ENCODE assay signal across 26 mouse cellular contexts in the genomic region with DNA sequence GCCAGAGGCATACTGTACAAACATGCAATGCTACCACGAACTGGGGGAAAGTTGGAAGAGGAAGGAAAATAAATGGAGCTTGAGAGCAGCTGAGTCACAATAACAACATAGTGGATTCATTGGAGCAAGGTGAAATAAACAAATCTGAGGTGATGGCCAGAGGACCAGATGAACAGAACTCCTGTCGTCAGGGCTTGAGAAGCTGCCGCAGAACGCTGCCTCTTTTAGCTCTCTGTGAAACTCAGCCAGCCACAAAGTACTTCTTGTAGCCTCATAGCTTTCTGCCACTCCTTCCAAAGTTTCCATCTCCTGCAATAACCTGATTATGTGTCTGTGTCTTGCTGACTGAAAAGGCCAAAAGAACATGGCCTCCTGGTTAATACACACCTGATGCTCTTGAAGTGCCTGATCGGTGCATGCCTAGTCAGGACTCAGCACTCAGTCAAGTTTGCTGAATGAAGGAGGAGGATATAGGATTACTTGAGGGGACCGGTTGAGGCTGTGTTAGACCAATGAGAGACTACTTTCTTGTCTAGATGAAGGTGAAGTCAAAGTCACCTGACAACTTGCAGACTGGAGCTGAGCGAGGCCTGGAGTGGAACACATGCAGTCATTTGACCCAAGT. TPM values are rescaled to one million over a fixed set of nuclear protein-coding genes. Genes with fewer than 3 reads are reported as not detected.
A peak's percentile ranks its signal among the peaks of the same experiment; 100 is the strongest.
DNase-seq lines count a peak whose midpoint lies in the region; ATAC-seq and TF ChIP-seq lines count a peak whose summit lies in the region.
"Had no signal": no experiment of that assay in that cellular context is flagged by ENCODE, and none has a peak within 500 bp of the region (broad histone marks: within the 10 kb centered on the region; RNA-seq: fewer than 3 reads in every experiment).

No protein-coding gene starts in this region.

- no peak for DNase-seq in embryonic facial prominence, embryonic 10.5 days (ENCODE audit: low spot score)
- DNase-seq in midbrain, embryonic 11.5 days (ENCODE audit: low spot score, missing footprints), result no peak
- DNase-seq in midbrain, embryonic 10.5 days (ENCODE audit: low spot score), result no peak
- DNase-seq in urinary bladder, adult 2 months (ENCODE audit: low spot score), result no peak
- no peak for DNase-seq in limb, embryonic 10.5 days (ENCODE audit: low spot score)
- no peak for DNase-seq in kidney, postnatal 4 days
- DNase-seq: adrenal gland, postnatal 14 days; cerebellum, adult 8-10 months; forebrain, postnatal 0 days; gastrocnemius, postnatal 36 days; heart, postnatal 4 days; kidney, adult 18-20 months; layer of hippocampus, adult 9-11 months; liver, postnatal 0 days; right cerebral cortex, postnatal 14 days; spleen, adult 18-20 months; thymus, adult 18-20 months; thymus, postnatal 4 days had no signal

- peak overlapping the region; percentile 11 for H3K27ac ChIP-seq in embryonic facial prominence, embryonic 12.5 days
- no peak overlapping the region for H3K27ac ChIP-seq in embryonic facial prominence, embryonic 10.5 days (replicated peaks)
- H3K27ac ChIP-seq in midbrain, embryonic 11.5 days (ENCODE audit: low read depth, low read length), result no peak overlapping the region
- no peak overlapping the region for H3K27ac ChIP-seq in midbrain, embryonic 10.5 days (replicated peaks)
- H3K27ac ChIP-seq in embryonic fibroblast, embryonic 13.5 days (ENCODE audit: insufficient read depth, low read length), result peak overlapping the region; percentile 56
- no peak overlapping the region for H3K27ac ChIP-seq in limb, embryonic 10.5 days
- H3K27ac ChIP-seq: left cerebral cortex, adult 2 months; limb, embryonic 12.5 days; macrophage had no signal

- H3K36me3 ChIP-seq in embryonic facial prominence, embryonic 12.5 days, result no peaks in the 10 kb centered on the region
- H3K36me3 ChIP-seq in embryonic facial prominence, embryonic 10.5 days (replicated peaks), result no peaks in the 10 kb centered on the region
- H3K36me3 ChIP-seq in midbrain, embryonic 11.5 days (ENCODE audit: control insufficient read depth, insufficient read depth, low read length), result no peaks in the 10 kb centered on the region
- no peaks in the 10 kb centered on the region for H3K36me3 ChIP-seq in midbrain, embryonic 10.5 days
- no peaks in the 10 kb centered on the region for H3K36me3 ChIP-seq in limb, embryonic 10.5 days
- H3K36me3 ChIP-seq: G1E; limb, embryonic 12.5 days had no signal

- no peak overlapping the region for H3K4me2 ChIP-seq in embryonic facial prominence, embryonic 12.5 days (replicated peaks)
- no peak overlapping the region for H3K4me2 ChIP-seq in midbrain, embryonic 11.5 days
- H3K4me2 ChIP-seq: limb, embryonic 12.5 days; liver, embryonic 11.5 days had no signal

- no peak overlapping the region for H3K9ac ChIP-seq in embryonic facial prominence, embryonic 12.5 days
- no peak overlapping the region for H3K9ac ChIP-seq in midbrain, embryonic 11.5 days (ENCODE audit: low read length)
- H3K9ac ChIP-seq: forebrain, postnatal 0 days; limb, embryonic 12.5 days; liver, postnatal 0 days had no signal

- H3K27me3 ChIP-seq in embryonic facial prominence, embryonic 12.5 days, result no peaks in the 10 kb centered on the region
- no peaks in the 10 kb centered on the region for H3K27me3 ChIP-seq in embryonic facial prominence, embryonic 10.5 days (replicated peaks; ENCODE audit: low read depth, poor library complexity, severe bottlenecking)
- no peaks in the 10 kb centered on the region for H3K27me3 ChIP-seq in midbrain, embryonic 11.5 days (ENCODE audit: control insufficient read depth, insufficient read depth, low read length)
- 0 out of 2 replicates have a peak, but pooled peaks cover 3% of the 10 kb centered on the region for H3K27me3 ChIP-seq in midbrain, embryonic 10.5 days (ENCODE audit: low read depth, poor library complexity, severe bottlenecking)
- no peaks in the 10 kb centered on the region for H3K27me3 ChIP-seq in limb, embryonic 10.5 days (ENCODE audit: low read depth, poor library complexity, severe bottlenecking)
- H3K27me3 ChIP-seq: limb, embryonic 12.5 days had no signal

- no peak for TF ChIP-seq CTCF in embryonic fibroblast, embryonic 13.5 days (IDR thresholded peaks at IDR 0.05; ENCODE audit: borderline replicate concordance, insufficient read depth, low read length)

- WGBS in embryonic facial prominence, embryonic 12.5 days, result 68% methylated on average over 7 of the region's 7 CpGs
- 83% methylated on average over 7 of the region's 7 CpGs for whole genome bisulfite sequencing in embryonic facial prominence, embryonic 10.5 days
- 85% methylated on average over 7 of the region's 7 CpGs for WGBS in midbrain, embryonic 11.5 days
- 87% methylated on average over 7 of the region's 7 CpGs for WGBS in midbrain, embryonic 10.5 days
- WGBS in limb, embryonic 10.5 days, result 89% methylated on average over 7 of the region's 7 CpGs

- ATAC-seq in embryonic facial prominence, embryonic 12.5 days (ENCODE audit: insufficient number of reproducible peaks, insufficient read depth, low FRiP score, low TSS enrichment), result no peak
- 0 out of 2 replicates have a peak, but pooled peaks have one; percentile 4 for ATAC-seq in midbrain, embryonic 11.5 days (ENCODE audit: low FRiP score)
- ATAC-seq: activated CD4-positive, CD25-positive, alpha-beta regulatory T cell, adult 4 months; forebrain, postnatal 0 days; liver, postnatal 0 days had no signal

- peaks cover 11% of the 10 kb centered on the region; the same call in 1 of the 2 replicates for H3K4me1 ChIP-seq in embryonic facial prominence, embryonic 12.5 days
- H3K4me1 ChIP-seq in embryonic facial prominence, embryonic 10.5 days, result peaks cover 8% of the 10 kb centered on the region; the same call in 1 of the 2 replicates
- H3K4me1 ChIP-seq in midbrain, embryonic 11.5 days (ENCODE audit: control insufficient read depth, insufficient read depth, low read length), result peaks cover 3% of the 10 kb centered on the region; the same call in 1 of the 2 replicates
- H3K4me1 ChIP-seq in midbrain, embryonic 10.5 days, result peaks cover 22% of the 10 kb centered on the region
- H3K4me1 ChIP-seq in embryonic fibroblast, embryonic 13.5 days (ENCODE audit: control insufficient read depth, insufficient read depth, low read length), result peaks cover 5% of the 10 kb centered on the region; the same call in 1 of the 2 replicates
- H3K4me1 ChIP-seq in limb, embryonic 10.5 days, result no peaks in the 10 kb centered on the region

- no peak overlapping the region for H3K4me3 ChIP-seq in embryonic facial prominence, embryonic 12.5 days
- H3K4me3 ChIP-seq in embryonic facial prominence, embryonic 10.5 days, result no peak overlapping the region
- H3K4me3 ChIP-seq in midbrain, embryonic 11.5 days (ENCODE audit: low read depth, low read length), result no peak overlapping the region
- H3K4me3 ChIP-seq in midbrain, embryonic 10.5 days, result no peak overlapping the region
- H3K4me3 ChIP-seq in embryonic fibroblast, embryonic 13.5 days (ENCODE audit: insufficient read depth, low read length), result no peak overlapping the region
- H3K4me3 ChIP-seq in limb, embryonic 10.5 days, result no peak overlapping the region
- H3K4me3 ChIP-seq: left cerebral cortex, adult 2 months; limb, embryonic 12.5 days had no signal

- TF ChIP-seq POLR2A in embryonic fibroblast, embryonic 13.5 days (IDR thresholded peaks at IDR 0.05; ENCODE audit: low read depth, low read length), result no peak

- H3K9me3 ChIP-seq in embryonic facial prominence, embryonic 12.5 days, result no peaks in the 10 kb centered on the region
- H3K9me3 ChIP-seq in embryonic facial prominence, embryonic 10.5 days, result no peaks in the 10 kb centered on the region
- no peaks in the 10 kb centered on the region for H3K9me3 ChIP-seq in midbrain, embryonic 11.5 days (ENCODE audit: control insufficient read depth, low read length)
- H3K9me3 ChIP-seq in midbrain, embryonic 10.5 days (replicated peaks), result no peaks in the 10 kb centered on the region
- H3K9me3 ChIP-seq in limb, embryonic 10.5 days (replicated peaks), result no peaks in the 10 kb centered on the region
- H3K9me3 ChIP-seq: G1E; limb, embryonic 12.5 days had no signal

RNA-seq across cellular contexts. Expression of gene Lekr1, which starts 39.6 kb away (rescaled TPM):
- polyA plus RNA-seq in embryonic facial prominence, embryonic 12.5 days (2016; fragmentation: Nextera tagmentation; extraction: Ambion mirVana), result 8.7 and 9.6 TPM in 2 replicates
- 4.0 and 5.3 TPM in 2 replicates for polyA plus RNA-seq in embryonic facial prominence, embryonic 10.5 days (2016; fragmentation: Nextera tagmentation; extraction: Ambion mirVana)
- 5.5 and 7.4 TPM in 2 replicates for polyA plus RNA-seq in midbrain, embryonic 11.5 days (2014; fragmentation: Nextera tagmentation; extraction: Ambion mirVana)
- 3.6 and 4.8 TPM in 2 replicates for polyA plus RNA-seq in midbrain, embryonic 10.5 days (2016; fragmentation: Nextera tagmentation; extraction: Ambion mirVana)
- polyA plus RNA-seq in embryonic fibroblast, embryonic 13.5 days (2011; ENCODE audit: insufficient read length, low read depth, missing spikeins), result 4.2 and 5.2 TPM in 2 replicates
- polyA plus RNA-seq in urinary bladder, adult 2 months (2012; rRNA removed), result 3.9 and 5.7 TPM in 2 replicates
- 3.7 and 5.3 TPM in 2 replicates for polyA plus RNA-seq in limb, embryonic 10.5 days (2016; fragmentation: Nextera tagmentation; extraction: Ambion mirVana)
- polyA plus RNA-seq: G1E had no signal

Comparison
In these comparisons a context has a peak if more than half of its experiments do, and no peak if none do; other contexts are left out.
1. H3K27ac ChIP-seq: peak in embryonic facial prominence, embryonic 12.5 days (single experiment) and embryonic fibroblast, embryonic 13.5 days (single experiment); none in embryonic facial prominence, embryonic 10.5 days (single experiment), midbrain, embryonic 11.5 days (single experiment), midbrain, embryonic 10.5 days (single experiment) and limb, embryonic 10.5 days (single experiment).